Comparison of ENCODE assay signal across 8 mouse cellular contexts in the genomic region with DNA sequence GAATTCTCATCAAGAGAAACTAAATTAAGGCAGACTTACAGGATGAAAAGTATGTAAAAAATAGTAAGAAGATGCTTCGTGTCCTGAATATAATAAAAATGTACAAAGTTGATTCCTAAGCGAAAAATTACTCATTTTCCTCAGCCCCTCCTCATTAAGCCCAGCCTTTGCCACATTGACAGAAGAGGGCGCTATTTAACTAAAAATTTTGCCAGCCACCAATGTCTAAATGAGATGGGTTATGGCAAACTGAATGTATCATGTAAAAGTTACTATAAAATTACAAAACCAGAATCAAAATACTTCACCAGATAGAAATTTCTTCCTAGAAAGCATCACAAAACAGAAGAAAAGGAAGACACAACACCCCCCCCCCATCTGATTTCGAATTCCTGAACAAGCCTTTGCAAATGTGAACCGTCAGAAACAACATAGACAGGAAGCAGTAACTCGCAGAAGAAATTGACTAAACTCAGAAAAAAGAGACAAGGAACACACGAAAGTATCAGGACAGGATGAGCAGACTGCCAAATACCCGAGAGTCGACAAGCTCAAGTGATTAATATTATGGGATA.
DNase-seq lines count a peak whose midpoint lies in the region; ATAC-seq and TF ChIP-seq lines count a peak whose summit lies in the region.
"Had no signal": no experiment of that assay in that cellular context is flagged by ENCODE, and none has a peak within 500 bp of the region (broad histone marks: within the 10 kb centered on the region; RNA-seq: fewer than 3 reads in every experiment).

No protein-coding gene starts in this region.

- WGBS in kidney, postnatal 0 days = 35% methylated on average over 9 of the region's 9 CpGs
- 45% methylated on average over 9 of the region's 9 CpGs for WGBS in kidney, embryonic 14.5 days

- no peak overlapping the region for H3K9ac ChIP-seq in kidney, postnatal 0 days (ENCODE audit: low read depth, low read length)
- H3K9ac ChIP-seq in kidney, embryonic 14.5 days (ENCODE audit: low read depth, low read length) = no peak overlapping the region

- H3K4me1 ChIP-seq in kidney, postnatal 0 days (replicated peaks; ENCODE audit: insufficient read depth, low read length) = no peaks in the 10 kb centered on the region
- no peaks in the 10 kb centered on the region for H3K4me1 ChIP-seq in kidney, embryonic 14.5 days (ENCODE audit: control insufficient read depth, insufficient read depth, low read length)
- H3K4me1 ChIP-seq in E14TG2a.4 (replicated peaks; ENCODE audit: low read depth, low read length) = no peaks in the 10 kb centered on the region

- TF ChIP-seq CTCF in kidney, postnatal 0 days (IDR thresholded peaks at IDR 0.05; ENCODE audit: low read depth) = peak; percentile 72
- TF ChIP-seq CTCF in E14TG2a.4 (conservative IDR thresholded peaks at IDR 0.05; ENCODE audit: low read length) = peak; percentile 71

- no peaks in the 10 kb centered on the region for H3K27me3 ChIP-seq in kidney, postnatal 0 days (ENCODE audit: insufficient read depth, low read length)
- H3K27me3 ChIP-seq in kidney, embryonic 14.5 days (ENCODE audit: control insufficient read depth, insufficient read depth, low read length) = no peaks in the 10 kb centered on the region
- H3K27me3 ChIP-seq in E14TG2a.4 (ENCODE audit: insufficient read depth, low read length) = no peaks in the 10 kb centered on the region

- H3K4me3 ChIP-seq in kidney, postnatal 0 days (replicated peaks; ENCODE audit: low read depth, low read length) = no peak overlapping the region
- no peak overlapping the region for H3K4me3 ChIP-seq in kidney, embryonic 14.5 days (ENCODE audit: low read length)
- H3K4me3 ChIP-seq in E14TG2a.4 (replicated peaks; ENCODE audit: low read length) = no peak overlapping the region
- H3K4me3 ChIP-seq: erythroblast, embryonic 14.5 days had no signal

- no peaks in the 10 kb centered on the region for H3K36me3 ChIP-seq in kidney, postnatal 0 days (ENCODE audit: insufficient read depth, low read length)
- H3K36me3 ChIP-seq in kidney, embryonic 14.5 days (ENCODE audit: control insufficient read depth, insufficient read depth, low read length) = no peaks in the 10 kb centered on the region
- H3K36me3 ChIP-seq in E14TG2a.4 (ENCODE audit: insufficient read depth, low read length) = no peaks in the 10 kb centered on the region

- no peak overlapping the region for H3K4me2 ChIP-seq in kidney, postnatal 0 days (ENCODE audit: low read length)
- no peak overlapping the region for H3K4me2 ChIP-seq in kidney, embryonic 14.5 days (replicated peaks; ENCODE audit: low read depth, low read length)

- no peak for ATAC-seq in kidney, postnatal 0 days (replicated peaks; ENCODE audit: low FRiP score, low read depth)
- no peak for ATAC-seq in kidney, embryonic 14.5 days (ENCODE audit: low FRiP score, low TSS enrichment)

- H3K27ac ChIP-seq in kidney, postnatal 0 days = no peak overlapping the region
- H3K27ac ChIP-seq in kidney, embryonic 14.5 days (ENCODE audit: low read depth, low read length) = no peak overlapping the region

- no peaks in the 10 kb centered on the region for H3K9me3 ChIP-seq in kidney, postnatal 0 days (replicated peaks; ENCODE audit: low read length)
- H3K9me3 ChIP-seq in kidney, embryonic 14.5 days (ENCODE audit: control insufficient read depth, low read length) = no peaks in the 10 kb centered on the region
- peaks cover 4% of the 10 kb centered on the region for H3K9me3 ChIP-seq in E14TG2a.4 (ENCODE audit: low read length)

- peak; percentile 73 for DNase-seq in kidney, postnatal 0 days (ENCODE audit: low spot score)
- DNase-seq in adipocyte (ENCODE audit: low spot score) = peak; percentile 68
- peak; percentile 13 to 29 for DNase-seq in kidney, postnatal 4 days
- no peak for DNase-seq in spleen, postnatal 36 days (ENCODE audit: low spot score in 2 of 2)
- no peak for DNase-seq in cerebellum, adult 9-11 months

Comparison
In these comparisons a context has a peak if more than half of its experiments do, and no peak if none do; other contexts are left out.
1. DNase-seq: peak in kidney, postnatal 0 days (single experiment), adipocyte (single experiment) and kidney, postnatal 4 days (2 of 2); none in spleen, postnatal 36 days (0 of 2) and cerebellum, adult 9-11 months (single experiment).